Mouse (Mus musculus): ENCODE results near the gene Xpo6.

The Xpo6 gene

DNA sequence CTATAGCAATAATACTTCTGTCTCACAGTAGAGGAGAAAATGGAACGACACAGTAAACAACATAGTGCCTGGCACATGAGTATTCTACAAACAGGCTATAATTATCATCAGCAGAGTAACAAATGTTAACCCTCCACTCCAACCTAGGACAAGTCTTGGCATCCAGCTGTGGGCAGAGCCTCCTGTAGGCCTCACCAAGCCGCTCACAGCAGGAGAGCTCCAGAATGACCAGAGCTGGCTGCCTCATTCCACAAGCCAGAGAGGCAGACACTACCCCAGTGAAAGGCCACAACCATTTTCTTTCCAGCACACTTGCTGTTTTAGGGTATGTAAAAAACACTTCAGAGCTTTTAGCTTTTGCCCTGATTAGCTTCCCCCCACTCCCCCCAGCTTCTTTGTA is 72.6 kb downstream of the Xpo6 start:
- no peak for DNase-seq (ENCODE audit: low read depth, low spot score)

DNA sequence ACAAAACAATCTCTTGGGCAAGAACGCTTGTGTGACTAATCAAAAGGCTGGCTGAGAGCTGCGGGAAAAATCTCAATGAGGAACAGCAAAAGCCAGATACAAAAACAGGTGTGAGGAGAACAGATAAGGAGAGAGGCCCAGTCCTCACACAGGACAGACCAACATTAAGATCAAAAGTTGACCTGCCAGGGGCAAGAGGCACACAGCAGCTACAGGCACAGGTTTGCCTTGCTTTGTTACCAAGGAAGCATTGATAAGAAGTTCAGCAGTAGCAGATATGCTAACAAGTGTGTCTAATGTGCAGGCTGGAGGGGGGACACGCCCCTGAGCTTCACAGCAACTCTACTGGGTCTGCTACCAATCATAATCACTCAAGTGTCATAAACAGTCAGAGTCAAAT is 73.8 kb downstream of the Xpo6 start:
- DNase-seq (ENCODE audit: low read depth, low spot score): no peak

DNA sequence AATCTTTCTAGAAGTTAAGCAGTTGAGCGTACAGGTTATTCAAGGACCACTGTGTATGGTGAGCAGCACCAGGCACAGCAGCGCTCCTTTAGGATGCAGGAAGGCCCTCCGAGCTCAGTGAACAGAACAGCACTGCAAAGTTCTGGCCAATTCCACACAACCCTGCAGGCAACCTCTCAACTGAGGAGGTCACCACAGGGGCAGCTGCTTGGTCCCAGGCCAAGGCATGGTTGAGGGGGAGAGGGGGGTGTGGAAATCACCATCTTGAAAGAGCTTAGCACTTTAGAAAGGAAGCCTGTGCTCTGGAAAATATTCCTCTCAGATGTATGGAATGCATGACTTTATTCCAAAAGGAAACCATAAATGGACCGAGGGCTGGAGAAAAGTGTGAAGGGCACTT is 78.8 kb downstream of the Xpo6 start:
- no peak for DNase-seq (ENCODE audit: low read depth, low spot score)

DNA sequence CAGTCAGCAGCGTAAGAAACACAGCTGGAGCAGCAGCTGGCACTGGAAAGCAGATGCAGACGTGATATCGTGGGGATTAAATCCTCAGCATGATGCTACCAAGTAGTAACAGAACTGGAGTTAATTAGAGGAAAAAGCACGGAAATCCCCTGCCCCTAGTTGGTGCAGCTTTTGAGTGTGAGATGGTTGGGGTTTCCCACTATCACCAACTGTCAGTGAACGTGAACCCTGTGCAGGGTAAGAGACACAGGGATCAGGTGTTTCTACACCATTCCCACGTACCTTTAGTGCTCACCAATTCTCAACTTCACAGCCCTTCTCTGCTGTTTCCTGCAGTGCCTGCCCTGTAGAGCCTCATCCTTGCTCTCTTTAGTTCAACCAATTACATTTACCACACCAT is 80.5 kb downstream of the Xpo6 start:
- DNase-seq (ENCODE audit: low read depth, low spot score): no peak

DNA sequence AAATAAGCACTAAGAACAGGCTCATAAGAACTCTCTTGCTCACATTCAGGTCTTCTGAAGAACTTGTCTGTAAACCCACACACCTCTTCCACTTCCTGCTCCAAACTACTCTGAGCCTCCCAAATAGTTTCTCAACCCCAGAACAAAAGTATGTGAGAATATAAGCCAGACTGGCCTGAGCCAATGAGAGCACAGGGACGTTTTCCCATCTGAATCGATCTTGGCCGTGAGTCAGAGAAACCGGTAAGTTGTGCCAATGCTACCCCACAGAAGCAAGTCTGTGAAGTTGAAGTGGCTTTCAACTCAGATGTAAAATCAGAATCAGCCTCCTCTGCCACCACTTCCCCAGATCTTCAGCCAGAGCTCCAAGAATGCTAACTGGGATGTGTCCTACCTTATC is 87.0 kb downstream of the Xpo6 start:
- DNase-seq (ENCODE audit: low read depth, low spot score): no peak

DNA sequence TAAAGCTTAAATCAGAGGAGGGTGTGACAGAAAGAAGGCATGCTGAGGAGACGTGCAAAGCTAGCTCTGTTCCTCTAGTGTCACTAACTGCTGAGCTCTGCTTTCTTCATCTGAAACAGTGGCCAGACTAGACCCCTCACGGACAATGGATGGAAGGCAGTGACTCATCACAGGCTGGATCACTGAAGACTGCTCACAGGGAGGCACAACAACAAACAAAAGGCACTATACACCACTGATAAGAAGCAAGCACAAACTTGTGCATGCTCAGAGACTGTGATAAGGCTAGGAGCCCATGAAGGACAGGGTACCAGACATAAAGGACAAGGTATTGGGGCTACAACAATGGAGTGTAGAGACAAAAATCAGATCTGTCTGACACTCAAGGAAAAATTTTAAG is 89.1 kb downstream of the Xpo6 start:
- no peak for DNase-seq (ENCODE audit: low read depth, low spot score)

DNA sequence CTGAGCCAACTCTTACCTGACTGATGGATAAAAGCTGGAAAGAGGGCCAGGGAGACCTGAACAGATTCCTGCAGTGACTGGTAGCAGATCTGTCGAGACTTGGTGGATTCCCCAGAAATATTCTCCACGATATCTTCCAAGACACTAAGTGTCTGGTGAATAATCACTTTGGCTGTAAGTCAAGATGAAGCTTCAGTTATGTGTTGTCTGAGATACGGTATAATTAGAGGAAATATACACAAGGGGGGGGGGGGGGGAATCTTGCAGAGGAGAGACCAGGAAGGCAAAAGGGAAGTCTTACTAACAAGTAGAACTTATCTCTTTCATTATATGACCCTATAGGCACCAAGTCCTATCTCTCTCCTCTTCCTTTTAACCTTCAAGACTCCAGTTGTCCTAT is 90.4 kb downstream of the Xpo6 start:
- DNase-seq (ENCODE audit: low read depth, low spot score): no peak

DNA sequence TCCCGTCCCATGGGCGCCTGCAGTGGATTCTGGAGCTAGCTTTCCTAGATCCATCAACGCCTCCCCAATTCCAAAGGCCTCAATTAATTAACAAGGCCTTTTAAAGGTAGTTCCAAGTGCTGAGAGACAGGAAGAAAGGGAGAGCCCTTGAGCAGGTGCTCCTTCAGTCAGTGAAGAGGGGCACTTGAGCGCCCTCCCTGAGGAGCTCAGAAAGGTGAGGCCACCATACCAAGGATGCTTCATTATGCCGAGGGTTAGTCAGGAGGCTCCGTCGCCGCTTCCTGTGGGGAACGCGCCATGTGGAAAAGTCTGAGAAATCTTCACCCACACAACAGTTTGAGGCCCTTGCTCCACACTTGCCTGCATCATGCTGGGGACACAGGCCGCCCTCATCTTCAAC is 99.9 kb downstream of the Xpo6 start:
- DNase-seq (ENCODE audit: low read depth, low spot score): no peak

DNA sequence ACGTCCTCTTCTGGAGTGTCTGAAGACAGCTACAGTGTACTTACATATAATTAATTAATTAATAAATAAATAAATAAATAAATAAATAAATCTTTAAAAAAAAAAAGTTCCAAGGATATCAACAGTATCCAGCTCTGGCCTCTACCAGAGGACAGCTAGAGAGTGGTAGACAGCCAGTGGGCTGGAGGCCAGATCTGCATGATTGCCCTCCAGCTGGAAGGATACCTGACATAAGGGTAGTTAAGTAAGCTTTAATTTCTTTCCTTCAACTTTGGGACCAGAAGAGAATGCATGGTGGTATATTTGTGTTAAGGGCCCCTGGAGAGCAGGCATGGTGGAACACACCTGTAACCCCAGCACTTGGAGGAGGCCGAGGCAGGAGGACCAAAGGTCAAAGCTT is 100.5 kb downstream of the Xpo6 start:
- no peak for DNase-seq (ENCODE audit: low read depth, low spot score)

DNA sequence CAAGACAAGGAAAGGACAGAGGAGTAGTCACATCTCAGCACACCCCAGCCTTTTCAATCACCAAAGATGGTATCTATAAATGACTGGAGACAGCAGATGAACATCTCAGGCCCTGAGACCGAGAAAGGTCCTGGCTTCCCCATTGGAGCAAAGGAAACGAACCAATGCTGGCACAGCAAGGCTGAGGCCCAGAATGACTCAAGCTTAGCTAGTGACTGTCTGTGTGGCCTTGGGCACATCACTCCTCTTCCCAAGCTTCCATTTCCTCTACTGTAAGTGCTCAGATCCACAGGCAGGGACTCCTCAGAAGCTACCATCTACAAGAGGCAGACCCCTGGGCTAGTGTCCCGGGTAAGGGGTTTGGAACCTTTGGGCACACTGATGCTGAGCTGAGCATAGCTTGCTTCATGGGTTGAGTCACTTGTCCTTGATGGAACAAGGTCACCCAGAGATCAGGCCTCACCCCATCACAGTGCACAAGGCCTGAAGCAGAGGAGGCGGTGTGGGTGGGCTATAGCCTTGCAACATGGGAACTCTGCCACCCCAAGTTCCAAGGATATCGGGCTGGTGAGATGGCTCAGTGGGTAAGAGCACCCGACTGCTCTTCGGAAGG is 101.0 kb downstream of the Xpo6 start:
- no peak for DNase-seq (ENCODE audit: low read depth, low spot score)

DNA sequence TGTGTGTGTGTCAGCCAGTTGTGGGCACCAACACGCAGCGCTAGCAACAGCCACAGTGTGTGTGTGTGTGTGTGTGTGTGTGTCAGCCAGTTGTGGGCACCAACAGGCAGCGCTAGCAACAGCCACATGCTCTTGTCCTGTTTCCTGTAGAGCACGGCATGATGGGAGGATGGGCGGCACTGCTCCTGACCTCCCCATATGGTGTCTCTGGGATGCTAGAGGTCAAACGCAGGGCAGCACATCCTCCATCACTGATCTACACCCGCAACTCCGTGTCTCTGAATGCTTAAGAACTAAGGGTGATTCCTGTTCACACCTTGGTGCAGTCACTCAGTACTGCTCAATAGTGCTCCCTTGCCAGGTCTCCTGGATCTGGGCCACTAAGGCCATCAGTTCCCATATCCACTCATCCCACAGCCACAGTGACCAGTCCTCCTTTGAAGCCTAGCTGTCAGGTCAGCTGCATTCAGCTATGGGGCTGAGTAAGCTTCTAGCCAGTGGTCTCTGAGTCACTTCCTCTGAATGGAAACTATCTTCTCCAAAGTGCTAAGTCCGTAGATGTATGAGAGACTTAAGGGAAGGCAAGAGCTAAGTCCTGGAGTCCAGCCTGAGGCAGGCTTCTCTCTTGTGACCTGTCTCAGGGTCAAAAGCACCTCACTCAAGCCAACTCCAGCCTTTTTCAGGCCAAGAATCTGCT is 102.9 kb downstream of the Xpo6 start:
- DNase-seq (ENCODE audit: low read depth, low spot score): no peak

DNA sequence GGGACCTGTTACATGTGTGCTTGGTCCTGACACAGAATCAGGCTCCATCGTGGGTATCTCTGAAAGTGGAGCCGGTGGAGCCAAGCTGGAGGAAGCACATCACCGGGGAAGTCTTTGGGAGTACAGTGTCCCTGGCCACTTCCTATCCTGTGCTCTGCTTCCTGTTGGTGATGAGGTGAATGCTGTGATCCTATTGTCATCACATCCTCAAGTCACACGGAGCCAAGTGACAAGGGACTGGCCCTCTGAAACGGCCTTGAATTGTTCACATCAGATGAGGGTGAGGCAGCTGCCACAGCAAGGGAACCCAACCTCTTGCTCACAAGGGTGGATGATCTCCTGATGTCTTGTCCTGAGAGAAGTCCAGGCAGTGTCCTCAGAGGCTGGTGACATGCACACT is 103.7 kb downstream of the Xpo6 start:
- DNase-seq (ENCODE audit: low read depth, low spot score): no peak

DNA sequence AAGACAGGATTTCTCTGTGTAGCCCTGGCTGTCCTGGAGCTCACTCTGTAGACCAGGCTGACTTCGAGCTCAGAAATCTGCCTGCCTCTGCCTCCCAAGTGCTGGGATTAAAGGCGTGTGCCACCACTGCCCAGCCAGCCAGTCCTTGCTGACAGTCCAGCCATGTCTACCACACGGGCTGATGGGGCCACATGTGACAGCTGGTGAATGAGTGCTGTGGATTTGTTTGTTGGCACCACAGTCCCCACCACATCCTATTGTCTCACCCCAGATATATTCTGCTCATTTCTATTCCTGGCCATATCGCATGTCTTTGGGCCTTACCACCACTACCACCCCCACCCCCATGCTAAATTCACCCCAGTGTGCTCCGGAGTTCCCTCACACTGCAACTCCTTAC is 105.6 kb downstream of the Xpo6 start:
- no peak for DNase-seq (ENCODE audit: low read depth, low spot score)

DNA sequence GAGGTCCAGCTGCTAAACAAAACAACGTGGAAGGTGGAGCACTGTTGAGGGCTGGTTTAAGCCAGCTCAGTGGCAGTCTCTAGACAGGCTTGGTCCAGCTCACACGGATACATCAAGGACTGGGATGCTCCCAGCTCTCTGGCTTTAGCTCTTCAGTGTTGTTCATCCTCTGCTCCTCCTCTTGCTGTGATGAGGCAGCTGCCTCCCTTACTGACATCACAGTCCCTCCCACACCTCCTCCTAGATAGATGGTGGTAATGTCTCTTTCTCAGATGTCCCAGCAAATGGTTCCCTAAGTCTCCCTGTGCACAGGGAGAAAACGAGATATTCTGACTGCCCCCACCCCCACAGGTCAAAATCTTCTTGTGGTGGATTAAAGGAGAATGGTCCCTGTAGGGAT is 107.1 kb downstream of the Xpo6 start:
- DNase-seq (ENCODE audit: low read depth, low spot score): no peak

DNA sequence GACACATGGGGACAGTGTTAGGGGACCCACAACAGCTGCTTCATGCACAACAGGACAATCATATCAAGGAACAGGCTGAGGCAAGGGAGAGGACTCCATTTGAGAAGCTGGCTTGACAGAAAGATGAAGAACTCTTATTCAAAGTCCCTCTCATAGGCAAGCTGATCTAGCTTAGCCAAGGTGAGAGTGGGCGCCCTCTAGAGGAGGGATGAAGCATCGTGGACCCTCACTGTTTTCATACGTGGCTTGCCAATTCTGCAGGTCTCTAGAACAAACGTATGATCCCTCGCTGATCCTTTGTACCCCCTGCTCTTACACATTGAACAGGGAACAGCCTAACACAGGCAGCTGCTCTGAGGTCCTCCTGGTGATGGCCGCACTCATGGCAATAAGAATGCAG is 110.5 kb downstream of the Xpo6 start:
- DNase-seq (ENCODE audit: low read depth, low spot score): peak; percentile 22

DNA sequence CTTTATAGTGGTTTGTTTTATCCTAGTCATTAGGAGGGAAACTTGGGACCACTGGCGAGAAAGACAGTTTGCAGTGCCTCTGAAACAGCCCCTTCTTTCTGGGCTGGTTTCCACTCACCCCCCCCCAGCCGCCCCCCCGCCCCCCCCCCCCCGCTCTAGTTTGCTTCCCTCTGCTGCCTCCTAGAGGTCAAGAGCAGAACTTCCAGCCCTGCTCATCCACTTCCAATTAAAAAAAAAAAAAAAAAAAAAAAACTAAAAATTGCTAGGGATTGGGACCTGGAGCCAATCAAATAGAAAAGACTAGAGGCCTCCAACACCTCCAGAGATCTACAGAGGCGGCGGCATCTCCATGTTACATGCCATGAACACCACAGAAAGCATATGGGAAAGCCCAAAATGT is 112.1 kb downstream of the Xpo6 start:
- DNase-seq (ENCODE audit: low read depth, low spot score): no peak

DNA sequence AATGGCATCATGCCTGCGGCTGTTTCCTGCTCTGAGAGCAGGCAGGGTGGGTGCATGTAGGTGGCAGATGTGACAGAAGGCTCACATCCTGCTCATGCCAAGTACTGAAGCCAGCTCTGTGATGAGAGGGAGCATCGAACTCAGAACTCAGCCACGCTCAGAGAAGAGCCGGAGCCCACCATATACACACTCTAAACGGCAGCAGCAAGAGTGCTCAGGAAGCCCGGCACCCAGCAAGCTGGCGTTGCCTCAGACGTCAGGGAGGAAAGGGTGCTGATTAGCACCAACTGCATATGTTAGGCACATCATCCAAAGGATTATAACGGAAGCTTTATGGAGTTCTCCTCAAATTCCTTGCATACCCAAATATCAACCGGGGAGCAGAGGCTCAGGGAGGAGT is 112.7 kb downstream of the Xpo6 start:
- DNase-seq (ENCODE audit: low read depth, low spot score): no peak

DNA sequence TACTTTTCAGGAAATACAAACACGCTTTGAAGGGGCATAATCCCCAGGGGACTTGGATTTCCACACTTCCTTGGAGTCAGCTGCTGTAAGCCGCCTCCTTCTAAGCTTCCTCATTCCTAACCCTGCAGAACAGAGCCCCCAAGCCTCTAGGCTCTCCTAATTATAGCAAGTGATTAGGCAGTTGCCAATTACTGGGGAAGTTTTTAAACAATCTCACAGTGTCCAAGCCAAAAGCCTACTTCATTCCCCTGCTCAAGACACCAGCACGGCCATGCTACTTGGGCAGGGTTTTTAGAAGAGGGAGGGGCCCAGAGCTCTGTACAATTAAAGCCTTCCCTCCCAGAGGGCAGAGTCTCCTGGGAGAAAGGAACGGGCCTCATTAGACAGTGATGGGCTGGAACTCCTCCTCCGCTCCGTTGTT is 114.0 kb downstream of the Xpo6 start:
- no peak for DNase-seq (ENCODE audit: low read depth, low spot score)

DNA sequence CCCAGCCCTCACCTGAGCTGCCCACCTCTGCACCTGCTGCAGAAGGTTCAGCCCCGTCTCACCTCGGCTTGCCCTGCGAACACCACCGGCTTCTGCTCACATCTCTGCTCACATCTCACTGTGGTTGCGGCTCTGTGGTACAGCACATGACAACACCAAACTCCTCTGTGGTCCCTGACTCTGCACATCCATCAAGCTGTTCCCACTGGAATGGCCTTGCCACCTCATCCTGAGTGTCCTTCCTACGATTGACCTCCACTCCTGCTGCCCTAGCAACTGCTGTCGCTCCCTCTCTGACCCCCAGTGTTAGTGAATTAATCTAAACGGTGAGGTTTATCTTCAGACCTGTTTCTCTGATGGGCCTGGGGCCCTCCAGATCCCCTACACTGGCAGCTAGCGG is 115.1 kb downstream of the Xpo6 start:
- DNase-seq (ENCODE audit: low read depth, low spot score): no peak

DNA sequence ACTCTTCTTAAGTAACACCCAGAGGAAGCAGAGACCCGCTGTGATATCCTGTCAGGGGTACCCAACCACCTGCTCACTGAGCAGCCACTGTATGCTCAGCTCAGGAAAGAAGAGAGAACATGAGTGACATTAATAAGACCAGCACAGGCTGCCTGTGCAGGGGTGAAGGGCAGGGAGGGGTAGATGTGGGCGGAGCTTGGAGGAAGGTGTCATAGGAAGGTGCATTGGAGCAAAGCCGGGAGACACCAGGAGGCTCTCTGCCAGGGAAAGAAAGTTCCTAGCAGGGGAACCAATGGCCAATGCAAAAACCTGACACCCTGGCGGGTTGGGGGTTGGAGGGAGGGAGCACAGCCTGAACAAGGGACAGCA is 116.3 kb downstream of the Xpo6 start:
- DNase-seq (ENCODE audit: low read depth, low spot score): no peak

DNA sequence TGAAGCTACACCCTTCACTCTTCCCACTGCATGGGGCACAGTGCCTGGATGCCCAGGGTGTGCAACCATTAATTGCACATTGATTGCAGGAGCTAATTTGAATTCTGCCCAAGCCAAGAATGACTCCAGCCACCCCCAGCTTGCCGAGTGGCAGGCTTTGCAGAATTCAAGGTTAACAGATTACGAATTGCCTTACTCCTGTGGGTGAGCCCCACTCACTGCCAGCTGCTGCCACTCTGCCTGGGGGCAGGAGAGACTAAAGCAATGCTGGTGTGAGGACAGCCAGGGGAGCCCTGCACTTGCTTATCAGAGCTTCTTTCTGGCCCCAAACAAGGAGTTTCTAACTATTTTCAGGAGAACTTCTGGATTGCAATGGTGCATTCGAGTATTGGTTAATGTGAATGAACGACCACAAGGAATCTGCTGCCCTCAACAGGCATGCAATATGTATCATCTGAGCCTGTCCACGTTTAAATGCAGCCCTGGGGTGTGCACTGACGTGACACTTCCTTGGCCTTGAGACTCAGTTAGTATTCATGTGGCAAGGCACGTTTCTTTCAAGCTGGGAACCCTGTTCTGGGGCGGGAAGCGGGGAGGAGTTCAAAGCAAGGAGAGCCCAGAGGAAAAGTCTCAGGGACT is 116.8 kb downstream of the Xpo6 start:
- DNase-seq (ENCODE audit: low read depth, low spot score): no peak

DNA sequence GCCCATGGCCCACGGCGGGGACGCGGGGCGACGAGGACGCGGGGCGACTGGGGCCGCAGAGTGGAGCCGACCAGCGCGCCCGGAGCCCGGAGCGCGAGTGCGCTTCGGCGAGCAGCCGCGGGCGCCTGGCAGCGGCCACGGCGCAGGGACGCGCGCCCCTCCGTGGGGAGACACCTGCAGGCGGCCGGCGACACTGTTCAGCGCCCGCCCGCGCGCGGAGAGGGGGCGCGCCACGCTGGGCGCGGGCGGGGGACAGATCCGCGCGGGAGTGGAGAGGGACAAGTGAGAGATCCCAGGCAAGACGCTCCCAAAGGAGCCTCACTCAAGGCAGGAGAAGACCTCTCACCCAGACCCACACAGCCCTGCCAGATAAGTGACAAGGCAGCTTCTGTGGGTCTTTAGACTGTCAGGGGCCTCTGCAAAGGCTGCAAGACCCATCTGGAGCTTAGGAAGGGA is 118.0 kb downstream of the Xpo6 start, which contains the start of gene Gsg1l:
Gsg1l (minus strand) TSS at position 126 of the 456 bp plus-strand sequence.
- no peak for DNase-seq (ENCODE audit: low read depth, low spot score)

DNA sequence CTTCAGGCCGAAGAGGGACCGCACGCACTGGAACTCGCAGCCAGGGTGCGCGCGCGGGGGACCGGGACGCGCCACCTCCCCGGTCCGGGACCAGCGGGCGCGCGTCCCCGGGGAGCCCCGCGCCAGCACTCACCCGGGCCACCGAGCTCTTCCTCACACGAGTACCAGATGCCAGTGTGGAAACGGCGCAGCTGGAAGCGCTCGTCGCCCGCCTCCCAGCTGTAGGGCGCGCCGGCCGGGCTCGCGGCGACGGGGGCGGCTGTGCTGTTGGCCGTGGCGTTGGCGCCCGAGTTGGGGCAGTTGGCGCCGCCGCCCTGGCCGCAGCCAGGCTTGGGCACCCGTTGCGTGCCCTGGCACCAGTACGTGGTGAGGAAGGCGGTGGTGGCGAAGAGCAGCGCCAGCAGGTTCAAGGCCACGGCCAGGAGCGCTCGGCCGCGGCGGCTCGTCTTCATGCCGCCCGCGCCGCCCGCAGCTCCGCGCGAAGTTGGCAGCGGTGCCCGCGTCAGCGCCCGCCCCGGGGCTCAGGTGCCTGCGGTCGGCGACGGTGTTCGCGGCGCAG is 118.5 kb downstream of the Xpo6 start:
- no peak for DNase-seq (ENCODE audit: low read depth, low spot score)
